Mouse (Mus musculus) cerebellum, adult 2 months (tissue): ENCODE measurements around the gene Asb8. TPM values are rescaled to one million over a fixed set of nuclear protein-coding genes. Genes with fewer than 3 reads are reported as not detected.

Source experiments
- DNase-seq, 2 experiments: peaks; one replicate each; pipeline ENCODE4 v3.0.0; 2021
- H3K27ac ChIP-seq: fragments of 200-500 bp; 2 replicates; pipeline ENCODE4 v1.5.1; 2012; ENCODE audit warnings: low read length, control low read depth, inconsistent platforms; ENCODE audit not compliant: insufficient read depth
- H3K27me3 ChIP-seq: fragments of 200-500 bp; 2 replicates; pipeline ENCODE4 v1.6.1; 2012; ENCODE audit warnings: inconsistent platforms, mild to moderate bottlenecking, low read length, moderate library complexity; ENCODE audit not compliant: control insufficient read depth, insufficient read depth
- H3K4me1 ChIP-seq: fragments of 200-500 bp; 2 replicates; pipeline ENCODE4 v1.6.1; 2011; ENCODE audit warnings: low read length; ENCODE audit not compliant: control insufficient read depth, insufficient read depth
- H3K4me3 ChIP-seq: fragments of 200-500 bp; replicated peaks from 2 replicates; pipeline ENCODE3; 2011; ENCODE audit warnings: mild to moderate bottlenecking, low read depth, low read length, control low read depth; ENCODE audit not compliant: insufficient read depth
- CTCF ChIP-seq: fragments of 200-500 bp; IDR thresholded peaks from 2 replicates; pipeline ENCODE4 v1.5.1; 2011; ENCODE audit warnings: low read depth, mild to moderate bottlenecking, control low read depth, low read length, moderate library complexity, borderline replicate concordance; ENCODE audit not compliant: insufficient read depth
- POLR2A ChIP-seq: fragments of 200-500 bp; IDR thresholded peaks from 2 replicates; pipeline ENCODE4 v1.6.1; 2011; ENCODE audit warnings: low read length, control low read depth, borderline replicate concordance; ENCODE audit not compliant: insufficient read depth
- WGBS: fragments of 180-500 bp; shearing (Covaris S2); methylation state at CpG from one replicate; pipeline ENCODE4 v1.1.7; 2018; 5-methylcytosine and 5-hydroxymethylcytosine counted together
- polyA plus RNA-seq: library from polyadenylated mRNA; depleted of rRNA; stranded (reverse); fragments of >200 nt; gene quantifications from 2 replicates; pipeline ENCODE4 v1.2.3, GENCODE M21; 2012

Gene Asb8
- polyA plus RNA-seq, 1 experiment = 88.3 TPM

DNA sequence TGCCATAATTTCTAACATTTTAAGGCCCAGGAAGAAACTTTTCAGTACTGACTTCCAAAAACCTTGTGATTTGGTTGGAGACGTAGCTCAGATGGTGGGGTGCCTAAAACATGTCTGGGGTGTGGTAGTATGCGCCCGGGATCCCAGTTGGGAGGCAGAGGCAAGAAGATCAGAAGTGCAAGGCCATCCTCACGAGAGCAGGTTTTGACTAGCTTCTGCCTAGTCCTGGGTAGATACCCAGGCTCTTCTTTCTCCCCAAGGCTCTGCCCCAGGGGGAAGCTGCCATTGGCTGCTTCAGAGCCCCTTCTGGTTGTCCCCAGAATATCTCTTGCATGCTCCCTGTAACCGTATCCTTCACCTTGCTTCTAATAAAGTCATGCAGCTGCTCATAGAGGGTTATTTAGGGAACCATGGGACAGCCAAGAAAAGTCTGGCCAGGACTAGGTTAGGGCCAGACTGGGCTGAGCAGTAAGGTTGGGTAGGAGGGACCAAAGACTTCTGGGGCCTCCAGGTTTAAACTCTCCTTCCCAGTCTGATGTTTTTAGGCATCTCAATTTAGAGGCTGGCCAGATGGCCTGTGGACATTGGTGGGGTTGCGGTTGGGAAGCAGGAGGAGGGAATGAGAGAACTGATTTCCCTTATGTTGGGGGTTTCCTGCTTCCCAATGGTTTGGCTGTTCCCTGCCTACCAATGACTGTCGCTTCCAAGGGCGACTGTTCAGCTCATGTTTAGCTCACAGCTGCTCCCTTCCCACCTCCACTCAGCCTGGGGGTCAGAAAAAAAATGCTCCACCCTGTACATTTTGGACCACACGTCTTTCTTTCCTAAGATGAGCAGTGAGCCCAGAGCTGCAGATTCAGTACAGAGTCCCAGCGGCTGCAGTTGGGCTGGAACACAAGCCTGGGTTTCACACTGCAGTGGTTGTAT is 50.3 kb downstream of the Asb8 start:
- no peak for TF ChIP-seq CTCF
- no peak for TF ChIP-seq POLR2A
- Histone ChIP-seq H3K27me3 (no peaks in the 10 kb centered on the region), H3K27ac (peak overlapping the region; percentile 70), H3K4me3 (no peak overlapping the region), H3K4me1 (peaks cover 36% of the 10 kb centered on the region)
- DNase-seq = peak in 1 of 2 experiments; percentile 32
- WGBS = 20% methylated on average over 10 of the region's 10 CpGs

DNA sequence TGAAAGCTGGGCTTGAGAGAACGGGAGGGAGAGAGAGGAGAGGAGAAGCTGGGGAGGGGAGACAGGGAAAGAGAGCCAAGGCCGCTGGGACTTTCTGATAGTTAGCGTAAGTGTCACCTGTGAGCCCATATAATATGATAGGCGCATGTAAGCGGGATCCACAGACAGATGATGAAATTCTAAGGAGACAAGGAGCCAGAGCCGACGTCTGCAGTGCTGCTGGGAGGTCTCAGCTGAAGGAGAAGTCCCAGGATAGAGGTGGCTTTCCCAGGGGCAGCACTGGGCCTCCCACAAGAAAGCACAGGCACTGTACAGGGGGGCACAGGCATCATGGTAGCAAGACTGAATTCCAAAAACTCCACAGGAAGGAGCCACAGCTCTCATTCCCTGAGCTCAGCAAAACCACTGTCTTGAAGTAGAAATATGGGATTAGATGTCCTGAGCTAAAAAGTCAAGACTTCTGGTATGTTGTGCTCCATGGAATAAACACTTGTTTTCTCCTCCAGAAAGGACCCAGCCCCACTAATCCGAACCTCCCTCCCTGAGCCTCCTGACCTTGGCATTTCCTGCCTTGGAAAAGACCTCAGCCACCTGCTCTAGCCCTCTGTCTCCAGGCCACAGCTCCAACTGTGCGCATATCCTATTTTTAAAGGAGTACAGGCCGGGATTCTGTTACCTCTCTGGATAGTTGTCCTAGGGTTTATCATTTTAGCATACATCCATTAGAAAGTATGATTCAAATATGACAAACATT is 51.1 kb downstream of the Asb8 start:
- peak overlapping the region; percentile 9 for H3K4me3 ChIP-seq
- WGBS = 40% methylated on average over 10 of the region's 10 CpGs
- no peak for TF ChIP-seq POLR2A
- no peak for TF ChIP-seq CTCF
- H3K27ac ChIP-seq = peak overlapping the region; percentile 85
- peak; percentile 50 to 72 for DNase-seq
- H3K27me3 ChIP-seq = no peaks in the 10 kb centered on the region
- H3K4me1 ChIP-seq = peaks cover 36% of the 10 kb centered on the region

DNA sequence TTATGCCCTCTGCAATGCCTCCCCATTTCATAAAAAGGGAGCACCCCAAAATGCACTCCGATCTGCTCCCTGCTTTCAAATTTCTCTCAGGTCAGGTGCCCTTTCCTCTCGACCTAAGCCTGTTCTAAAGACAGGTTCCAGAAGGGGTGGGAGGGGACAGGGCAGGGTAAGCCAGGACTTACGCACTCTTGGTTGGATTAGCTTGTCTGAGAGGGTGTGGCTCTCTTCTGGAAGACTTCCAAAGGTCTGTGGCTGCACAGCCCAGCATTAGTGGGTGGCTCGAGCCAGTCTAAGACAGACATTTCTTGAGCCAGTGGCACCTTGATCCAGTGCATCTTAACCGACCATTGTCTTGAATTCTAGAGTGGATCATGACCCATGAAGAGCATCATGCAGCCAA is 53.6 kb downstream of the Asb8 start:
- DNase-seq = peak in 1 of 2 experiments; percentile 36
- Histone ChIP-seq H3K27me3 (no peaks in the 10 kb centered on the region), H3K4me1 (peaks cover 40% of the 10 kb centered on the region), H3K4me3 (no peak overlapping the region), H3K27ac (no peak overlapping the region)
- 43% methylated on average over 5 of the region's 5 CpGs for WGBS
- TF ChIP-seq POLR2A = no peak
- no peak for TF ChIP-seq CTCF

DNA sequence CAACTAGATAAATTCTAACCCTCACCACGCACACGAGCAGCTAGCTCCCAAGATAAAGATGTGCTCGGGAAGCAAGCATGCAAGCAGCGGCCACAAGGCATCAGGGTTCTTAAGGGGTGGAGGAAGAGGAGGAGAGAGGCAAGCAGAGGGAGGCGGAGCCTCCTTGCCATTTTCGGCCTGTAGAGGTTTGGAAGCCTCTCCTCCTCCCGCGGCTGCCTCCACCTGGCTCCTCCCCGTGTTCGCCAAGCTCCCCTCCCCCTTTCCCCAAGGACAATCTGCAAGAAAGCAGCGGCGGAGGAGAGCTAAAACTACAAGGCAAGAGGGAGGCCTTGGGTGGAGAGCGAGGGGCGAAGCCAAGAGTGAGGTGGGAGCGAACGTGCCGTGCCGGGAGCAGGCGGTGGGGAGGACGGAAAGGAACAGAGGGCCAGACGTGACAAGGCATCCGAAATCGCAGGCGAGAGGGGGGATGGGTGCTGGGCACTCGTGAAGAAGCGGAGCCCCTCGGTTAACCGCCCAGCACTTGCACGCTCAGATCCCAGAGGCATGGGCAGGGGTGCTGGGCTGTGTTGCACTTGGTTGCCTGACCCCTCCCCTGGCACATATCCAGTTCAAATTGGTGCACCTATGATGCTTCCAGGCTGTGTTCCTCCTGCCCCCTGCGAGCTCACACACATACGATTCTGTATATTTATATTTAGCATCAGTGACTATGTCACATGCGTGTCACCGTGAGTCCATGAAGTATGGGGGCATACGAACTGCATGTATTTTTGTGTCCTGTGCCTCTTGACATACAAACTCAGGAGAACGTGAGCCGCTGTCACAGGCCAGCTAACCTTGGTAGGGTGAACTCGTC is 56.9 kb downstream of the Asb8 start:
- peaks cover 20% of the 10 kb centered on the region for H3K4me1 ChIP-seq
- TF ChIP-seq POLR2A (peak; percentile 84), CTCF (no peak; the same call in 1 of the 2 replicates)
- no peaks in the 10 kb centered on the region for H3K27me3 ChIP-seq
- peak overlapping the region; percentile 63 for H3K27ac ChIP-seq
- under 1% methylated on average over 37 of the region's 37 CpGs for WGBS
- peak; percentile 92 to 94 for DNase-seq
- H3K4me3 ChIP-seq = peak overlapping the region; percentile 76

DNA sequence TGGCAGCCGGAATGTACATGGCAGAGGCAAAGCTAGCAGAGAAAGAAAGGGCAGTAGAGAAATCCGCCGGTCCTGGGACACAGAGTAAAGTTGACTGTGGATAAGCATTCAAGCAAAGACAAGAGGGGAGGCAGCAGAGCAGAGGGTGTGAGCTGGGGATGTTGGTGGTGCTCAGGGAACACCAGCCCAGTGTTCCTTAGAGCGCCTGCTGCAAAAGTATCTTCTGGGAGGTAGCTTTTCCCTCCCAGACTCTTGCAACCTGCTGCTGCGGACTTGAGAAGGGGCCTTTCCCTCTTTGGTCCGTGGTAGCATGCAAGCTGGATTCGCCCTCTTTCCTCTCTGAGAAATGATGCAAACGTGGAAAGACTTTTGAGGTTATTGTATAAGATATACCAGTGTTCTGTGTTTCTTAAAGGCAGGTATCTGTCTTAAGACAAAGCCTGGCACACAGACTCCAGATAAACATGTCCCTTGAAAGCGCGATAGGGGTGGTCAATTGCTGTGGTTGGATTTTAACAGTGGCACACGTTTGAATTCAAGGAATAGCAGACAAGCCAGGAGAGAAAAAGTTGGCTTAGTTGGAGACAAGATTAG is 57.6 kb downstream of the Asb8 start:
- TF ChIP-seq CTCF = no peak
- Histone ChIP-seq H3K4me1 (peaks cover 20% of the 10 kb centered on the region), H3K27me3 (no peaks in the 10 kb centered on the region), H3K27ac (peak overlapping the region; percentile 63; the same call in 1 of the 2 replicates), H3K4me3 (peak overlapping the region; percentile 76)
- DNase-seq = no peak
- WGBS = 34% methylated on average over 11 of the region's 11 CpGs

DNA sequence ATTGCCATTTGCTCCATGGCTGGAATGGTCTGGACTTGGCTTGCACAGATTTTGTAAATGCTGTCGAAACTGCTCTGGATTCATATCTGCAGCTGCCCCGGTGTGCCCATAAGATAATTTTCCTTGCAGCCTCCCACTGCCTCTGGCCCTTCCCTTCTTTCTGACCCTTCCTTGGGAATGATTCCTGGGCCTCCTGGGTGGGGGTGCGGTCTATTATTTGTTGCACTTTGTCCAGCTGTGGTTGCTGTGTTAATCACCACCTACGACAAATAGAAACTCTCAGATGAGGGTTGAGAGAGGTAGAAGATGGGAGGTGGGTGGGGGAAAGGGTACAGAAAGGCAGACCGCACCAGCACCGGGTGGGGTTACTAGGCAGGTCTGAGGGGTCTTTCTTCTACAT is 58.2 kb downstream of the Asb8 start:
- no peak for DNase-seq
- Histone ChIP-seq H3K4me1 (peaks cover 20% of the 10 kb centered on the region), H3K4me3 (no peak overlapping the region), H3K27me3 (no peaks in the 10 kb centered on the region), H3K27ac (no peak overlapping the region)
- WGBS = 90% methylated on average over 6 of the region's 6 CpGs
- TF ChIP-seq POLR2A = no peak
- TF ChIP-seq CTCF = no peak

DNA sequence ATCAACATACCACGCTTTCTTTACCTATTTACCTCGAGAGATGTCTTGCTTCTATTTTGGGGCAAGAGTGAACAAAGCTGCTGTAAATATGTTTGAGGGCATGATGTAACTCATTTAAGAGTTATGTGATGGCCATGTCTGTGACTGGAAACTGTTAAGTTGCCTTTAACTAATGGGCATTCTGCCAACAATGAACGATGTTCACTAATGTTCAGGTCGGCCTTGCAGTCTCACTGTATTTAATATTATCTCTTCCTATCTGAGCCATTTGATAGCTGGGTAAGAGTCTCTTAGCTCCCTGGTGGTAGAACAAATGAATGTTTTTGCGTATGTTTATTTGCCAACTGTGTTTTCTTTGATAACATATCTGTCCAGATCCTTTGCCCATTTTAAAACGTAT is 58.9 kb downstream of the Asb8 start:
- WGBS = 71% methylated on average over 6 of the region's 6 CpGs
- no peak overlapping the region for H3K27ac ChIP-seq
- TF ChIP-seq POLR2A (no peak), CTCF (no peak)
- H3K4me1 ChIP-seq = peaks cover 14% of the 10 kb centered on the region
- H3K4me3 ChIP-seq = no peak overlapping the region
- H3K27me3 ChIP-seq = no peaks in the 10 kb centered on the region
- no peak for DNase-seq
